Mouse (Mus musculus): ENCODE results near the gene Brf1. TPM values are rescaled to one million over a fixed set of nuclear protein-coding genes. Genes with fewer than 3 reads are reported as not detected.

Brf1 gene
- polyA plus RNA-seq, 1 experiment from 2014 or later, result 70.1 TPM

GRCm38 (mm10) chr12:113031441-113031840 is 30.9 kb upstream of the Brf1 start:
- ATAC-seq (ENCODE audit: low FRiP score, low read depth), result no peak
- no peak overlapping the region for H3K27ac ChIP-seq
- H3K9ac ChIP-seq, result no peak overlapping the region
- no peaks in the 10 kb centered on the region for H3K9me3 ChIP-seq
- H3K4me2 ChIP-seq (replicated peaks), result no peak overlapping the region
- WGBS, result 93% methylated on average over 6 of the region's 6 CpGs
- H3K36me3 ChIP-seq, result no peaks in the 10 kb centered on the region
- H3K4me1 ChIP-seq, result peaks cover 35% of the 10 kb centered on the region
- H3K4me3 ChIP-seq, result no peak overlapping the region
- H3K27me3 ChIP-seq (replicated peaks), result no peaks in the 10 kb centered on the region

DNA sequence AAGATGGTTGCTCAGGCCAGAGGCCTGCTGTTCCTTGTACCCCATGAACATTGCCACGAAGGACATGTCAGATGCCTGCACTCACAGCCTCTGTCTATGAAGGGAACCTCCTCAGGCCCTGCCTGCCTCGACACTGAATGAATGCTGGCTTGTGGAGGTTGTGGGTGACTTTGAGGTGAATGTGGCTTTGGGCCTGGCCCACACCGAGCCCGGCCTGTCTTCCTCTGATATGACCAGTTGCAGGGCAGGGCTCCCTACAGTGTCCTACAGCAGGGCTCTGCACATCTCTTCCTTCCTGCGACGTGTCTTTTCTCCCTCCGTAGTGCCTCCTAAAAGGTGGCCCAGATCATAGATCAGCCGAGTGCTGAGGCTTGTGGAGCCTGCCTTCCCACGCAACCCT is 30.5 kb upstream of the Brf1 start:
- Histone ChIP-seq H3K27ac (no peak overlapping the region; the same call in 1 of the 2 replicates), H3K4me2 (replicated peaks) (no peak overlapping the region), H3K27me3 (replicated peaks) (no peaks in the 10 kb centered on the region), H3K9ac (no peak overlapping the region), H3K36me3 (no peaks in the 10 kb centered on the region), H3K4me3 (no peak overlapping the region), H3K9me3 (no peaks in the 10 kb centered on the region), H3K4me1 (peaks cover 35% of the 10 kb centered on the region)
- ATAC-seq (ENCODE audit: low FRiP score, low read depth), result no peak
- WGBS, result 91% methylated on average over 9 of the region's 9 CpGs

DNA sequence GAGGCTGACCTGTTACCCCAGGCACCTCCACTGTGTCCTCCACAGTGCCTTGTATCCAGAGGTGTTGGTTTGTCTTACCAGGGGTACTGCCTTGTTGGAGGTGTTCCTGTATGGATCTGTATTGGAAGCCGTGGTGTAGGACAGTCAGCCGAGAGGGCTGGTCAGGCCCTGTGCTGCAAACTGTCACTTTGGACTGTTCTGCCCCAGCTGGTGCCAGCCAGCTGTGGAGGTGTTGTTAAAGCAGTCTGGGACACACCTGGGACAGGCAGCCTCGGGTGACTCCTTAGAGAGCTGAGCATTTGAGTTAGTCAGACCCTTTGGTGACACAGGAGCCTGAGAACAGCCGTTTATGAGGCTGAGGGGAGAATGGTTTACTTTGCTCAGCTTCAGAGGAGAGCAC is 29.5 kb upstream of the Brf1 start:
- Histone ChIP-seq H3K4me1 (peaks cover 35% of the 10 kb centered on the region), H3K36me3 (0 out of 2 replicates have a peak, but pooled peaks cover 5% of the 10 kb centered on the region), H3K27me3 (replicated peaks) (no peaks in the 10 kb centered on the region), H3K9ac (no peak overlapping the region), H3K27ac (no peak overlapping the region), H3K9me3 (no peaks in the 10 kb centered on the region), H3K4me3 (no peak overlapping the region), H3K4me2 (replicated peaks) (no peak overlapping the region)
- WGBS, result 75% methylated on average over 4 of the region's 4 CpGs
- ATAC-seq (ENCODE audit: low FRiP score, low read depth), result no peak

DNA sequence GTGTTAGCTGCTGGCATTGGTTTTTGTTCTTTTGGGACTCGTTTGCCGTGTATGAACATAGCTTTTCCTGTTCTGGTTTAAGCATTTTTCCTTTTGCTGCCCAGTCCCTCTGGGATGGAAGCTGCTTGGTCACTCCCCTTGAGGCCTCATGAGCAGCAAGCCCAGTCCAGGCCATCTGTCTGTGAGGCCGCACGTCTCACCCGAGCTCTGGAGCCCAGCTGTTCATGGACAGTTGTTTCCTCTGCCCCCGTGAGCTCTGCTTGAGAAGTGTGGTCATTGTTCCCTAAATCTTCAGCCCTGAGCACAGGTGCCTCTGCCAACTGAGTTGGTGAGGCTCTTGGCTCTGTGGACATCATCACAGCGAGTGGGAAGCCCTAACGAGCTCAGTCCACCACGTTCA is 28.4 kb upstream of the Brf1 start:
- no peaks in the 10 kb centered on the region for H3K9me3 ChIP-seq
- WGBS, result 69% methylated on average over 9 of the region's 9 CpGs
- no peak overlapping the region for H3K4me3 ChIP-seq
- no peak for ATAC-seq (ENCODE audit: low FRiP score, low read depth)
- no peak overlapping the region for H3K9ac ChIP-seq
- peaks cover 30% of the 10 kb centered on the region for H3K4me1 ChIP-seq
- no peaks in the 10 kb centered on the region for H3K27me3 ChIP-seq (replicated peaks)
- H3K36me3 ChIP-seq, result 0 out of 2 replicates have a peak, but pooled peaks cover 5% of the 10 kb centered on the region
- H3K4me2 ChIP-seq (replicated peaks), result no peak overlapping the region
- no peak overlapping the region for H3K27ac ChIP-seq

DNA sequence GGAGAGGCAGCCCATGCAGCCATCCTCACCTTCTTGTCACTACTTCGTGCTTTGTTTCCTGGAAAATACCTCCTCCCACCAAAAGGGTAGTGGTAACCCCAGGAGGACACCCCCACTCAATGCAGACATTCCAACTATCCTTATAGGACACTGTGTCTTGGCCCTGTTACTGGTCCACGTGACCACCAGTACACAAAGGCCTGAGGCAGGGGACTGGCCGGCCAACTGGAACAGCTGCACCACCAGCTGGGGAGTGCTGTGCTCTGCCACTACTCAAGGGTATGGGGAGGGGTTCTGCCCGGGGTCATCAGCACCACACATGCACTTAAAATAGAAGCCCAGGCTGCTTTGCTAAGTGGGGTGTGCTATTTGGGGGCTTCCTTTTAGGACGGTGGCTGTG is 27.6 kb upstream of the Brf1 start:
- no peak overlapping the region for H3K4me2 ChIP-seq (replicated peaks)
- H3K27ac ChIP-seq, result no peak overlapping the region
- 48% methylated on average over 5 of the region's 5 CpGs for WGBS
- peaks cover 26% of the 10 kb centered on the region for H3K4me1 ChIP-seq
- H3K4me3 ChIP-seq, result no peak overlapping the region
- H3K36me3 ChIP-seq, result 0 out of 2 replicates have a peak, but pooled peaks cover 5% of the 10 kb centered on the region
- peak; percentile 70 for ATAC-seq (ENCODE audit: low FRiP score, low read depth)
- no peak overlapping the region for H3K9ac ChIP-seq
- H3K9me3 ChIP-seq, result no peaks in the 10 kb centered on the region
- no peaks in the 10 kb centered on the region for H3K27me3 ChIP-seq (replicated peaks)

DNA sequence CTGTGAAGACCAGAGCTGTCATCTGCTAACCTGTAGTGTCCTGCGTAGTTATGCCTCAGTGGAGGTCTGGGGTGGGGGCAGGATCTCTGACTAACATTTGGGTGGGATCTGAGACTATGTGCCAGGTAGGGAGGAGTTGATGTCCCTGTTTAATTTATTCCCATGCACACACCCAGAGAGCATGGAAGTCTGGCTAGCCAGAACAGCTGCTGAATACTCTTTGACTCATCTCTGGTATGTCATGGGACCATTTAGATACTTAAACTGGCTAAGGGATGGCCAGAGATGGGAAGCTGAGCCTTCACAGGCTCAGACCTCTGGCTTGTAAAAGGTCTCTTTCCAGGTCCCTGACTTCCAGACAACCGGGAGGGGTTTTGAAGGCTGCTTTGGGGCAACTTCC is 27.0 kb upstream of the Brf1 start:
- Histone ChIP-seq H3K27ac (no peak overlapping the region), H3K4me3 (no peak overlapping the region), H3K27me3 (replicated peaks) (no peaks in the 10 kb centered on the region), H3K9ac (no peak overlapping the region), H3K4me1 (peaks cover 20% of the 10 kb centered on the region), H3K4me2 (replicated peaks) (no peak overlapping the region), H3K9me3 (no peaks in the 10 kb centered on the region), H3K36me3 (0 out of 2 replicates have a peak, but pooled peaks cover 5% of the 10 kb centered on the region)
- WGBS, result 97% methylated on average over 2 of the region's 2 CpGs
- no peak for ATAC-seq (ENCODE audit: low FRiP score, low read depth)

DNA sequence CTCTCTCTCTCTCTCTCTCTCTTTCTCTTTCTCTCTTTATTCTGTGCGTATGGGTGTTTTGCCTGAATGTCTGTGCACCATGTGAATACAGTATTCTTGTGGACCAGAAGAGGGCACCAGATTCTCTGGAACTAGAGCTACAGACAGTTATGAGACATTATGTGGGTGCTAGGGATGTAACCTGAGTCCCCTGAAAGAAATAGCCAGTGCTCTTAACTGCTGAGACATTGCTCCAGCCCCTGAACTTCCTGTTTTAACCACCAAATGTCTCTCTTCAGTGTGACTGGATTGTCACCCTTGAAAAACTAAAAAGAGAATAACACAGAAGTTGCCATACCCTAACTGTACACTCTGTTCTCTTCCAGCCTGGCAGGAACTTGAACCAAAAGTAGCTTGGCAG is 26.1 kb upstream of the Brf1 start:
- Histone ChIP-seq H3K4me1 (peaks cover 13% of the 10 kb centered on the region; the same call in 1 of the 2 replicates), H3K4me2 (replicated peaks) (no peak overlapping the region), H3K36me3 (0 out of 2 replicates have a peak, but pooled peaks cover 5% of the 10 kb centered on the region), H3K4me3 (no peak overlapping the region), H3K9ac (no peak overlapping the region), H3K9me3 (no peaks in the 10 kb centered on the region), H3K27ac (no peak overlapping the region), H3K27me3 (replicated peaks) (no peaks in the 10 kb centered on the region)
- no peak for ATAC-seq (ENCODE audit: low FRiP score, low read depth)
- WGBS, result 93% methylated on average over 1 of the region's 1 CpGs

DNA sequence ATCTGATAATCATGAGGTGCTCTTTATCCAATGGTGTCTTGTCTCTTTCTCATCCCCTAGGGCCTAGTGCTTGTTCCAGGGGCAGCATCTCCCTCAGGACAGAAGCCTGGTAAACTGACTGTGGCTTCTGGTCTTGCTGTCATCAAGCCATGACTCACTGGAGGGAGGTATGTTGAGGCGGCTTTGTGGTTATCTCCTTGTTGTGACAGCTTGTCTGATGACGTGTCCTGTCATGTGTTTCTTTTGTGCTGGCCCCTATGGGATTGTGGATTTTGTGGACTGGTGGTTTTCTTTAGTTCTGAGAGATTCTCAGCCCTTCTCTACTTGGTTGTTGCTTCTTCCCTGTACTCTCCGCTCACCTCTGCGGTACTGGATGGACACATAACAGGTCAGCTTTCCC is 22.6 kb upstream of the Brf1 start:
- H3K36me3 ChIP-seq, result peaks cover 10% of the 10 kb centered on the region
- no peak for ATAC-seq (ENCODE audit: low FRiP score, low read depth)
- 91% methylated on average over 4 of the region's 4 CpGs for WGBS

DNA sequence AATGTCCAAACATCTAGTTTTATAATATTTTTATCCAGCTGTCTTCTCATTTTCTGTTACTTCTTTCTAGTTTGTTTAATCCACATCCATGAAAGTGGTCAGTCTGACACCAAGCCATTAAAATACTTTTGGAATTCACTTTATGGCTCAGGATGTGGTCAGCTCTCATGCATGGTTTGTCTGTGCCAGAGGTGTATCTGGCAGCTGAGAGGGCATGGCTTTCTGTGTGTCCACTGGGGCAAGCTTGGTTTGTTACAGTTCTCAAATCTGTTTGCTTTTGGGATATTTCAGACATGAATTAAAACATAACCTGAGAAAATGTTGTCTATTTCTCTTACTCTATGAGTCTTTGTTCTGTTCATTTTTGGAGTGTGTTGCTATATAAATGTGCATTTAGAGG is 21.0 kb upstream of the Brf1 start:
- no peaks in the 10 kb centered on the region for H3K9me3 ChIP-seq
- ATAC-seq (ENCODE audit: low FRiP score, low read depth), result no peak
- H3K36me3 ChIP-seq, result peaks cover 10% of the 10 kb centered on the region
- H3K4me3 ChIP-seq, result no peak overlapping the region
- H3K27ac ChIP-seq, result no peak overlapping the region
- H3K9ac ChIP-seq, result no peak overlapping the region
- H3K4me2 ChIP-seq (replicated peaks), result no peak overlapping the region
- H3K27me3 ChIP-seq (replicated peaks), result no peaks in the 10 kb centered on the region
- peaks cover 8% of the 10 kb centered on the region for H3K4me1 ChIP-seq

More for the DNA sequence above, 22.6 kb upstream of the Brf1 start:
- H3K4me1 ChIP-seq, result peaks cover 5% of the 10 kb centered on the region; the same call in 1 of the 2 replicates
- H3K27me3 ChIP-seq (replicated peaks), result no peaks in the 10 kb centered on the region
- H3K4me2 ChIP-seq (replicated peaks), result no peak overlapping the region
- no peak overlapping the region for H3K4me3 ChIP-seq
- no peak overlapping the region for H3K27ac ChIP-seq
- no peak overlapping the region for H3K9ac ChIP-seq
- H3K9me3 ChIP-seq, result no peaks in the 10 kb centered on the region

DNA sequence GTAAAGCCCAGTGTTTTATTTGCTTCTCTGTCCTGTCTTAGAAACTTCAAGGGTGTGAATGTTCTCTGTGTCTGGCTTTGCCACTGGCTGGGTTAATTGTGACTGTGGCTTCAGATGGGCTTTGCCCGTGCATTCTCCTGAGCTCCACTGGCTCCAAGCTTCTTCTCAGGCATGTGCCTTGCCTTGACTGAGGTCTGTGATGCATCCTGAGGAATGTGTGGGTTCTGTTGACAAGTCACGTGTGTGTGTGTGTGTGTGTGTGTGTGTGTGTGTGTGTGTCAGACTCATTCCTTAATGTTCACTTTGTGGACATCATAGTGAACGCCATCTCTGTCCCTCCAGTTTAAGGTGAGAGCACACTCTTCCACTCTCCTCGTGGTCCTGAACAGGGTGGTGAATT is 18.3 kb upstream of the Brf1 start:
- no peaks in the 10 kb centered on the region for H3K27me3 ChIP-seq (replicated peaks)
- H3K4me1 ChIP-seq, result peaks cover 23% of the 10 kb centered on the region
- H3K9me3 ChIP-seq, result no peaks in the 10 kb centered on the region
- WGBS, result 90% methylated on average over 4 of the region's 4 CpGs
- H3K9ac ChIP-seq, result no peak overlapping the region
- H3K27ac ChIP-seq, result no peak overlapping the region
- ATAC-seq (ENCODE audit: low FRiP score, low read depth), result no peak
- peaks cover 5% of the 10 kb centered on the region for H3K36me3 ChIP-seq
- H3K4me3 ChIP-seq, result no peak overlapping the region
- H3K4me2 ChIP-seq (replicated peaks), result no peak overlapping the region

GRCm38 (mm10) chr12:113017429-113017984 is 17.0 kb upstream of the Brf1 start:
- Histone ChIP-seq H3K27ac (no peak overlapping the region), H3K36me3 (peaks cover 5% of the 10 kb centered on the region), H3K4me3 (no peak overlapping the region), H3K27me3 (replicated peaks) (no peaks in the 10 kb centered on the region), H3K4me1 (peaks cover 34% of the 10 kb centered on the region), H3K4me2 (replicated peaks) (0 out of 2 replicates have a peak overlapping the region, but pooled peaks have one; percentile 2), H3K9ac (no peak overlapping the region), H3K9me3 (no peaks in the 10 kb centered on the region)
- ATAC-seq (ENCODE audit: low FRiP score, low read depth), result no peak
- WGBS, result 85% methylated on average over 9 of the region's 9 CpGs

DNA sequence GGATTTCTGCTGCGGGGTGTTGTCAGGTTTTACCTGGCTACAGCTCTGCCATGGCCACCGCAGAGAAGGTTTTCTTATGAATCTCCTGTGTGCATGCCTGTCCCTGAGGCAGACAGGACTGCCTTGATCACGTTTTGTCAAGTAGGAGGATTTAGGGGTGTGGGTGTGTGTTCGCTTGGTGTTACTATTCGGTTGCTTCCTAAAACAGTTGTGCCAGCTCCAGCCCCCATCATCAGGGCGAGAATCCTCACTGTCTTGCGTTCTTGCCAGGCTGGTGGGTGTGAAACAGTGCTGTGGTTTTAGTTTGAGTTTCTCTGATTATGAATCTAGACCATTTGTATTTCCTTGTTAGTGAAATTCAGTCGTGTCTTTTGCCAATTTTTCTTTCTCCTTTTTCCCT is 16.5 kb upstream of the Brf1 start:
- no peaks in the 10 kb centered on the region for H3K9me3 ChIP-seq
- H3K4me2 ChIP-seq (replicated peaks), result peak overlapping the region; percentile 30
- no peaks in the 10 kb centered on the region for H3K27me3 ChIP-seq (replicated peaks)
- H3K4me1 ChIP-seq, result peaks cover 34% of the 10 kb centered on the region
- no peak for ATAC-seq (ENCODE audit: low FRiP score, low read depth)
- H3K9ac ChIP-seq, result 0 out of 2 replicates have a peak overlapping the region, but pooled peaks have one; percentile 3
- no peak overlapping the region for H3K4me3 ChIP-seq
- 81% methylated on average over 8 of the region's 8 CpGs for WGBS
- no peak overlapping the region for H3K27ac ChIP-seq
- peaks cover 5% of the 10 kb centered on the region for H3K36me3 ChIP-seq

DNA sequence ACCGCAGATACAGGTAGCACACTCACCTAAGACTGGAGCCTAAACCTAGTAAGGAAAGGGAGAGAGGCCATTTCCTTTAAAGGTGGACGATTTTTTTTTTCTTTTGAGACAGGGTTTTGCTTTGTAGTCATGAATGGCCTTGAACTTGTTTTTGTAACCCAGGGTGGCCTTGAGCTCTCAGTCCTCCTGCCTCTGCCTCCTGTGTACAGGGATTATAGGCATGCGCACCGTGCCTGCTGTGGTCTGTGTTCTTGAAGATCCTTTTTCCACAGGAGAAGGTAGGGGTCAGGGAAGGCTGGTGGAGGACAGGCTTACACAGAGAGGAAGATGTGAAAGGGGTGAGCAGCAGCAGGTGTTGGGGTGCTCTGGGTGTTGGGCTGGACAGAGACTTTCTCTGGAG is 15.5 kb upstream of the Brf1 start:
- Histone ChIP-seq H3K27me3 (replicated peaks) (no peaks in the 10 kb centered on the region), H3K4me1 (peaks cover 34% of the 10 kb centered on the region), H3K4me3 (no peak overlapping the region; the same call in 1 of the 2 replicates), H3K4me2 (replicated peaks) (peak overlapping the region; percentile 91), H3K9me3 (no peaks in the 10 kb centered on the region), H3K9ac (no peak overlapping the region), H3K27ac (no peak overlapping the region), H3K36me3 (peaks cover 3% of the 10 kb centered on the region)
- ATAC-seq (ENCODE audit: low FRiP score, low read depth), result no peak
- 80% methylated on average over 4 of the region's 4 CpGs for WGBS
